ENCODE assay signal across 29 mouse cellular contexts in the genomic region with DNA sequence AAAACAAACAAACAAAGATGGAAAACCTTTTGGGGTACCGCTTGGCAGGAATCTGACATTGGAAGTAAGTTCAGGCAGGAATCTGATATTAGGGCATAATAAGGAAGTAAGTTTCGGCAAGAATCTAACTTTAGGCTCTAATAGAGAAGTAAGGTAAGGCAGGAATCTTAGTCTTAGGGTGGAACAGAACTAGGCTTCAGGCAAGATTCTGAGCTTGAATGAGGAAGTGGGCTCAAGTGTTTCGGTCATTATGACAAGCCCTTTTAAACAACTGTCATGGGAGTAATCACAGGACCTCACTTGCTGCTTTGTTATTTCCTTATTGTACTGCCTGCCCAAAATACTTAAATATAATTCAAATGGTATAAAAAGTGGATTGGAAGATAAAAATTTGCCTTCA. TPM values are rescaled to one million over a fixed set of nuclear protein-coding genes. Genes with fewer than 3 reads are reported as not detected.
DNase-seq lines count a peak whose midpoint lies in the region; ATAC-seq and TF ChIP-seq lines count a peak whose summit lies in the region.
"Had no signal": no experiment of that assay in that cellular context is flagged by ENCODE, and none has a peak within 500 bp of the region (broad histone marks: within the 10 kb centered on the region; RNA-seq: fewer than 3 reads in every experiment).

No protein-coding gene starts in this region.

- TF ChIP-seq RAD21 in MEL (IDR thresholded peaks at IDR 0.05; ENCODE audit: low read depth, low read length) = no peak

- no peaks in the 10 kb centered on the region for H3K79me2 ChIP-seq in MEL (ENCODE audit: control insufficient read depth, insufficient read depth, low read length, poor library complexity)

- H3K9me3 ChIP-seq in MEL (replicated peaks; ENCODE audit: insufficient read depth, low read length) = no peaks in the 10 kb centered on the region
- H3K9me3 ChIP-seq in intestine, embryonic 16.5 days (ENCODE audit: control insufficient read depth, low read length) = no peaks in the 10 kb centered on the region
- H3K9me3 ChIP-seq: embryonic facial prominence, embryonic 13.5 days; embryonic facial prominence, embryonic 15.5 days; forebrain, embryonic 10.5 days; G1E had no signal

- no peak overlapping the region for H3K27ac ChIP-seq in MEL (ENCODE audit: control insufficient read depth, low read depth, low read length)
- peak overlapping the region; percentile 69 for H3K27ac ChIP-seq in bone marrow macrophage, adult 2 months (ENCODE audit: insufficient read depth, low read depth, low read length)
- H3K27ac ChIP-seq in intestine, embryonic 16.5 days (ENCODE audit: low read length) = no peak overlapping the region
- H3K27ac ChIP-seq: embryonic facial prominence, embryonic 13.5 days; embryonic facial prominence, embryonic 15.5 days; forebrain, embryonic 10.5 days; forebrain, embryonic 12.5 days had no signal

- DNase-seq in A20 (ENCODE audit: low read depth, low spot score) (peak; percentile 49), MEL (ENCODE audit: low read depth, low spot score) (peak; percentile 74)
- no peak for DNase-seq in layer of hippocampus, adult 11-12 months (ENCODE audit: low spot score)
- no peak for DNase-seq in kidney, postnatal 10 days
- no peak for DNase-seq in lung, postnatal 36 days
- DNase-seq: adrenal gland, adult 8-10 months; adrenal gland, postnatal 14 days; adrenal gland, postnatal 36 days; cerebellum, adult 11 months; cerebellum, adult 18-20 months; cerebellum, adult 8-10 months; cerebellum, adult 9-11 months; cerebellum, postnatal 14 days; cerebellum, postnatal 36 days; embryo, embryonic 11 days had no signal

- H3K27me3 ChIP-seq in MEL (ENCODE audit: control insufficient read depth in 1 of 2, insufficient read depth in 2 of 2, low read length in 2 of 2) = no peaks in the 10 kb centered on the region
- H3K27me3 ChIP-seq in intestine, embryonic 16.5 days (replicated peaks; ENCODE audit: control insufficient read depth, insufficient read depth, low read length) = no peaks in the 10 kb centered on the region
- H3K27me3 ChIP-seq: embryonic facial prominence, embryonic 13.5 days; embryonic facial prominence, embryonic 15.5 days; forebrain, embryonic 12.5 days; Patski had no signal

- no peaks in the 10 kb centered on the region for H3K36me3 ChIP-seq in MEL (ENCODE audit: control insufficient read depth in 1 of 2, insufficient read depth in 2 of 2, low read length in 2 of 2)
- H3K36me3 ChIP-seq in intestine, embryonic 16.5 days (ENCODE audit: control insufficient read depth, insufficient read depth, low read length) = no peaks in the 10 kb centered on the region
- H3K36me3 ChIP-seq: embryonic facial prominence, embryonic 13.5 days; embryonic facial prominence, embryonic 15.5 days; forebrain, embryonic 10.5 days; forebrain, embryonic 12.5 days; G1E had no signal

- no peak for TF ChIP-seq CTCF in MEL (IDR thresholded peaks at IDR 0.05 in 2 of 3, conservative IDR thresholded peaks at IDR 0.05 in 1 of 3; ENCODE audit: control insufficient read depth in 1 of 3, insufficient read depth in 1 of 3, low read depth in 2 of 3, low read length in 3 of 3, poor library complexity in 1 of 3, severe bottlenecking in 1 of 3)
- TF ChIP-seq CTCF in bone marrow macrophage, adult 2 months (IDR thresholded peaks at IDR 0.05; ENCODE audit: low read depth, low read length) = no peak

- TF ChIP-seq POLR2A in MEL (IDR thresholded peaks at IDR 0.05; ENCODE audit: control insufficient read depth in 1 of 2, insufficient read depth in 1 of 2, low read depth in 1 of 2, low read length in 2 of 2, poor library complexity in 1 of 2) = no peak
- no peak for TF ChIP-seq POLR2A in bone marrow macrophage, adult 2 months (IDR thresholded peaks at IDR 0.05; ENCODE audit: borderline replicate concordance, low read depth, low read length)

- H3K4me1 ChIP-seq in MEL (ENCODE audit: control insufficient read depth in 1 of 2, insufficient read depth in 2 of 2, low read length in 2 of 2) = peaks cover 0 to 4% of the 10 kb centered on the region in 2 experiments; a peak in 2 of 4 replicates
- H3K4me1 ChIP-seq in bone marrow macrophage, adult 2 months (ENCODE audit: control insufficient read depth, insufficient read depth, low read length) = peaks cover 23% of the 10 kb centered on the region
- H3K4me1 ChIP-seq in intestine, embryonic 16.5 days (ENCODE audit: control insufficient read depth, insufficient read depth, low read length) = no peaks in the 10 kb centered on the region

- TF ChIP-seq EP300 in MEL (IDR thresholded peaks at IDR 0.05; ENCODE audit: low read depth in 1 of 2, low read length in 2 of 2) = no peak

- WGBS in intestine, embryonic 16.5 days = 75% methylated on average over 3 of the region's 3 CpGs

- no peak overlapping the region for H3K4me2 ChIP-seq in intestine, embryonic 16.5 days (ENCODE audit: low read depth, low read length)
- H3K4me2 ChIP-seq: embryonic facial prominence, embryonic 13.5 days; embryonic facial prominence, embryonic 15.5 days; forebrain, embryonic 12.5 days had no signal

- no peak overlapping the region for H3K4me3 ChIP-seq in MEL (ENCODE audit: control insufficient read depth in 1 of 2, insufficient read depth in 1 of 2, low read depth in 2 of 2, low read length in 2 of 2)
- no peak overlapping the region for H3K4me3 ChIP-seq in bone marrow macrophage, adult 2 months (ENCODE audit: insufficient read depth, low read length)
- H3K4me3 ChIP-seq in intestine, embryonic 16.5 days (ENCODE audit: low read length) = no peak overlapping the region
- H3K4me3 ChIP-seq: embryonic facial prominence, embryonic 13.5 days; embryonic facial prominence, embryonic 15.5 days; erythroblast, embryonic 14.5 days; forebrain, embryonic 10.5 days; forebrain, embryonic 12.5 days had no signal

- peak; percentile 64; the same call in 1 of the 2 replicates for ATAC-seq in megakaryocyte, adult 5-6 weeks (ENCODE audit: poor library complexity, severe bottlenecking)
- no peak for ATAC-seq in intestine, embryonic 16.5 days
- ATAC-seq: activated CD4-positive, CD25-positive, alpha-beta regulatory T cell, adult 4 months; forebrain, embryonic 14.5 days; forebrain, embryonic 16.5 days; Patski had no signal

- H3K9ac ChIP-seq in MEL (ENCODE audit: control insufficient read depth, low read depth, low read length, poor library complexity, severe bottlenecking) = no peak overlapping the region
- H3K9ac ChIP-seq in intestine, embryonic 16.5 days (ENCODE audit: low read depth, low read length) = no peak overlapping the region
- H3K9ac ChIP-seq: embryonic facial prominence, embryonic 13.5 days; embryonic facial prominence, embryonic 15.5 days; forebrain, embryonic 12.5 days had no signal

TF ChIP-seq in MEL, 35 proteins besides CTCF, POLR2A, EP300 and RAD21:
- TF ChIP-seq ELF1 (IDR thresholded peaks at IDR 0.05; ENCODE audit: low read depth, low read length) = peak; percentile 11; the same call in 1 of the 2 replicates
- no peak for TF ChIP-seq ZKSCAN1 (IDR thresholded peaks at IDR 0.05; ENCODE audit: low read depth, low read length)
TF ChIP-seq in MEL: peak in this region for 1.

RNA-seq across cellular contexts. Expression of gene Alpl, which starts 22.2 kb away (rescaled TPM):
- not detected in 2 replicates for total RNA-seq in MEL (2012; rRNA removed)
- not detected for polyA plus RNA-seq in MEL (2012; ENCODE audit: insufficient read depth in 1 of 2, insufficient read length in 2 of 2, low read depth in 1 of 2, low replicate concordance in 2 of 2, missing spikeins in 1 of 2)
- polyA plus RNA-seq in bone marrow macrophage, adult 2 months (2012; ENCODE audit: insufficient read depth, insufficient read length, missing spikeins) = 0.21 TPM in 1 of 2 replicates, not detected in the other
- 0.09 TPM in 1 of 2 replicates, not detected in the other for total RNA-seq in megakaryocyte, adult 5-6 weeks (2015)
- 0.16 TPM in 1 of 2 replicates, not detected in the other for total RNA-seq in megakaryocyte, adult 5-6 weeks (2017)
- polyA plus RNA-seq in intestine, embryonic 16.5 days (2015; fragmentation: Nextera tagmentation; extraction: Ambion mirVana) = 4.3 and 4.7 TPM in 2 replicates
- total RNA-seq: common myeloid progenitor, adult 5-6 weeks; G1E had no signal
- polyA plus RNA-seq: G1E had no signal

RNA-seq across cellular contexts. Expression of gene Ece1, which starts 43.7 kb away (rescaled TPM):
- total RNA-seq in MEL (2012; rRNA removed) = 20.5 and 43.8 TPM in 2 replicates
- 10 to 100 TPM in 1 of 2 experiments, not detected in 1; 25.3 TPM for polyA plus RNA-seq in MEL (2012; ENCODE audit: insufficient read depth in 1 of 2, insufficient read length in 2 of 2, low read depth in 1 of 2, low replicate concordance in 2 of 2, missing spikeins in 1 of 2)
- 14.1 and 18.3 TPM in 2 replicates for polyA plus RNA-seq in bone marrow macrophage, adult 2 months (2012; ENCODE audit: insufficient read depth, insufficient read length, missing spikeins)
- 19.7 and 25.4 TPM in 2 replicates for total RNA-seq in megakaryocyte, adult 5-6 weeks (2015)
- 12.5 and 15.9 TPM in 2 replicates for total RNA-seq in megakaryocyte, adult 5-6 weeks (2017)
- polyA plus RNA-seq in intestine, embryonic 16.5 days (2015; fragmentation: Nextera tagmentation; extraction: Ambion mirVana) = 56.0 and 63.0 TPM in 2 replicates

Comparison
In these comparisons a context has a peak if more than half of its experiments do, and no peak if none do; other contexts are left out.
1. DNase-seq: peak in A20 (single experiment) and MEL (single experiment); none in layer of hippocampus, adult 11-12 months (single experiment), kidney, postnatal 10 days (single experiment) and lung, postnatal 36 days (single experiment).